Mouse (Mus musculus) liver, embryonic 14.5 days (tissue): ENCODE results near the gene Iqcn. TPM values are rescaled to one million over a fixed set of nuclear protein-coding genes. Genes with fewer than 3 reads are reported as not detected.

Experiments
- ATAC-seq: fragments of 200-750 bp; cut with Nextera tagmentation; 2 replicates; pipeline ENCODE4 v1.8.0; 2017; ENCODE audit warnings: moderate number of reproducible peaks, mild to moderate bottlenecking, moderate library complexity; ENCODE audit not compliant: insufficient read depth
- DNase-seq, 3 experiments: peaks; one replicate each; pipeline ENCODE4 v3.0.0-alpha.2; 2012 to 2013; ENCODE audit warnings: low read depth in 3 of 3, low spot score in 3 of 3
- H3K27ac ChIP-seq: fragments of 300-500 bp; sonication (generic); 2 replicates; pipeline ENCODE4 v1.5.1; 2014; ENCODE audit warnings: moderate library complexity, mild to moderate bottlenecking, control low read depth, inconsistent platforms
- H3K27me3 ChIP-seq: fragments of 300-500 bp; sonication (generic); 2 replicates; pipeline ENCODE4 v1.6.1; 2014; ENCODE audit warnings: mild to moderate bottlenecking, low read length, moderate library complexity; ENCODE audit not compliant: control insufficient read depth, insufficient read depth
- H3K36me3 ChIP-seq: fragments of 300-500 bp; sonication (generic); replicated peaks from 2 replicates; pipeline ENCODE4 v1.6.1; 2014; ENCODE audit warnings: low read depth; ENCODE audit not compliant: control insufficient read depth, insufficient read depth
- H3K4me1 ChIP-seq, 2 experiments: fragments of 200-500 bp in 1 of 2; fragments of 300-500 bp in 1 of 2; sonication (generic) in 1 of 2; replicated peaks; 2 replicates each; pipeline ENCODE4 v1.6.1; 2012 to 2014; ENCODE audit warnings: antibody characterized with exemption in 1 of 2, inconsistent platforms in 1 of 2, low read length in 1 of 2; ENCODE audit not compliant: control insufficient read depth in 2 of 2, insufficient read depth in 2 of 2
- H3K4me2 ChIP-seq: fragments of 300-500 bp; sonication (generic); 2 replicates; pipeline ENCODE4 v1.6.1; 2014; ENCODE audit warnings: low read depth, mild to moderate bottlenecking, control low read depth, moderate library complexity
- H3K4me3 ChIP-seq, 2 experiments: fragments of 200-500 bp in 1 of 2; fragments of 300-500 bp in 1 of 2; sonication (generic) in 1 of 2; 2 replicates each; pipeline ENCODE4 v1.5.1; 2012 to 2014; ENCODE audit warnings: low read depth in 2 of 2, low read length in 2 of 2, mild to moderate bottlenecking in 2 of 2, control low read depth in 1 of 2, inconsistent platforms in 1 of 2, moderate library complexity in 1 of 2; ENCODE audit not compliant: insufficient read depth in 1 of 2
- H3K9ac ChIP-seq: fragments of 300-500 bp; sonication (generic); replicated peaks from 2 replicates; pipeline ENCODE4 v1.6.1; 2014; ENCODE audit warnings: mild to moderate bottlenecking, control low read depth, moderate library complexity
- H3K9me3 ChIP-seq: fragments of 300-500 bp; sonication (generic); 2 replicates; pipeline ENCODE4 v1.6.1; 2016; ENCODE audit warnings: low read length, mixed read lengths; ENCODE audit not compliant: control insufficient read depth
- CTCF ChIP-seq: IDR thresholded peaks from 2 replicates; pipeline ENCODE4 v1.5.1; 2016; ENCODE audit warnings: antibody characterized with exemption, low read depth, control low read depth
- EP300 ChIP-seq: IDR thresholded peaks from 2 replicates; pipeline ENCODE4 v1.6.1; 2016; ENCODE audit warnings: antibody characterized with exemption, low read depth
- WGBS: fragments of 180-500 bp; shearing (Covaris S2); extraction: QIAGEN DNeasy Blood & Tissue Kit; methylation state at CpG from one replicate; pipeline ENCODE4 v1.1.7; 2014; ENCODE audit not compliant: insufficient replicate concordance; 5-methylcytosine and 5-hydroxymethylcytosine counted together
- polyA plus RNA-seq, 2 experiments: library from polyadenylated mRNA; depleted of rRNA in 1 of 2; stranded (reverse) in 1 of 2; unstranded in 1 of 2; fragments of >200 nt; fragmentation: Nextera tagmentation in 1 of 2; extraction: Ambion mirVana in 1 of 2; gene quantifications; 2 replicates each; pipeline versions ENCODE4 v1.2.1 to v1.2.3; 2012 to 2014

Gene Iqcn
- polyA plus RNA-seq, 2 experiments, result not detected

DNA sequence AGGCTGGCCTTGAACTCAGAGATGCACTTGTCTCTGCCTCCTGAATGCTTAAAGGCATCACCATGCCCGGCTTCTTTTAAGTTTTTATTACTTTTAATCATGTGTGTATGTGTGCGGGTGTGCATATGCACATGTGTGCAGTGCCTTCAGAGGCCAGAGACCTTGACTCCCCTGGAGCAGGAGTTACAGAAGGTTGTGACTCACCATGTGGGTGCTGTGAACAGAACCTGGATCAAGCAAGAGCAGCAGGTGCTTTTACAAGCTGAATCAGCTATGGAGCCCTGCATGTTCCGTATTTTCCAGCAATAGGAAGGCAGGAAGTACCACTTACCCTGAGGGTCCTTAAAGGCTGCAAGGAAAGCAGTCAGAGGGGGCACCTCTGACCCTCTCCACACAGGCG lies 12.0 kb upstream of the Iqcn start:
- H3K36me3 ChIP-seq, result no peaks in the 10 kb centered on the region
- WGBS, result 67% methylated on average over 4 of the region's 4 CpGs
- H3K27me3 ChIP-seq, result no peaks in the 10 kb centered on the region
- no peak overlapping the region for H3K4me3 ChIP-seq
- H3K27ac ChIP-seq, result no peak overlapping the region
- H3K9me3 ChIP-seq, result no peaks in the 10 kb centered on the region
- H3K4me2 ChIP-seq, result no peak overlapping the region
- DNase-seq (no peak), ATAC-seq (no peak)
- H3K4me1 ChIP-seq, result peaks cover 13 to 19% of the 10 kb centered on the region in 2 experiments
- H3K9ac ChIP-seq, result no peak overlapping the region
- TF ChIP-seq CTCF, result no peak
- TF ChIP-seq EP300, result no peak

DNA sequence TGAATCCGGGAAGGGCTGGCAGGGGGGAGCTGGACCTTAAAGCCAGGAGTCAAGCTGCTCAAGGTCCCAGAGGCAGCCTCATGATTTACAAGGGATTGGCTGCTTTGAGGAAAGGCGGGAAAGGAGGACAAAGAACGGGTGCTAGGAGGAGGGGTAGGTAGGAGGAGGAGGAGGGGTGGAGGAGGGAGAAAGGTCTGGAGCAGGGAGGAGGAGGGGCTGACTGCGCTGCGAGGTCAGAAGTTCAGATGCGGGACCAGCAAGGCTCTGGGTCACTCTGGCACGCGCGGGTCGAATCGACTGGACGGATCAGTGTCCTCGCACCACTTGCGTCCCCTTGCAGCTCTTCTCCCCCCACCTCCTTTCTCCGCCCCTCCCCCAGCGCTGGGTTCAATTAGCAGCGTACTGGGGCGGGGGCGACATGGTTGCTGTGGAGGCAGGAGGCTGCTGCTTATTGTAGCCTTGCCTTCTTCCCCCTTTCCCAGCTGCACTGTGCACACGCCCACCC lies 11.5 kb upstream of the Iqcn start:
- WGBS, result 17% methylated on average over 20 of the region's 20 CpGs
- peaks cover 15 to 23% of the 10 kb centered on the region in 2 experiments for H3K4me1 ChIP-seq
- DNase-seq (no peak), ATAC-seq (no peak)
- H3K4me3 ChIP-seq, result no peak overlapping the region
- H3K9me3 ChIP-seq, result no peaks in the 10 kb centered on the region
- no peaks in the 10 kb centered on the region for H3K36me3 ChIP-seq
- no peak overlapping the region for H3K27ac ChIP-seq
- H3K27me3 ChIP-seq, result no peaks in the 10 kb centered on the region
- H3K9ac ChIP-seq, result no peak overlapping the region; the same call in 1 of the 2 replicates
- peak overlapping the region; percentile 53 for H3K4me2 ChIP-seq
- TF ChIP-seq EP300 (no peak), CTCF (no peak)

DNA sequence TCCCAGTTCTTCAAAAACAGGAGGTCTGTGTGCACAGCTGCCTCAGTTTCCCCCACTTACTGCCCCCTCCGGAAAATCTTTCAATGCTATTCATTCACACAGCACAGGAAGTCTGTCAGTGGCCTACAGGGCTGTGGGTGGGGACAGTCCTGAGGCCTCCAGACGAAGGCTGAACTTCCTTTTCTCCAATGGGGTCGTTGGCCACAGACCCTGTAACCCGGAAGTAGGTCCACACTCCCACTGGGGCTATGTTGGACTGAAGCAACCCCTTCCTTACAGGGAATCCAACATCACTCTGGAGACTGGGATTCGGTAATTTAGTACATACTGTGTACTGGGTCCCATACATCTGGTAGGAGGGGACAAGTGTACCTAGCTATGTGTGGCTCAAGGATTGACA lies 9.6 kb upstream of the Iqcn start:
- H3K4me2 ChIP-seq, result no peak overlapping the region
- no peak overlapping the region for H3K9ac ChIP-seq
- H3K9me3 ChIP-seq, result no peaks in the 10 kb centered on the region
- peaks cover 28 to 37% of the 10 kb centered on the region in 2 experiments for H3K4me1 ChIP-seq
- WGBS, result 23% methylated on average over 5 of the region's 5 CpGs
- H3K27ac ChIP-seq, result no peak overlapping the region
- H3K36me3 ChIP-seq, result no peaks in the 10 kb centered on the region
- ATAC-seq (no peak), DNase-seq (no peak)
- TF ChIP-seq EP300 (no peak), CTCF (no peak)
- no peaks in the 10 kb centered on the region for H3K27me3 ChIP-seq
- H3K4me3 ChIP-seq, result no peak overlapping the region

DNA sequence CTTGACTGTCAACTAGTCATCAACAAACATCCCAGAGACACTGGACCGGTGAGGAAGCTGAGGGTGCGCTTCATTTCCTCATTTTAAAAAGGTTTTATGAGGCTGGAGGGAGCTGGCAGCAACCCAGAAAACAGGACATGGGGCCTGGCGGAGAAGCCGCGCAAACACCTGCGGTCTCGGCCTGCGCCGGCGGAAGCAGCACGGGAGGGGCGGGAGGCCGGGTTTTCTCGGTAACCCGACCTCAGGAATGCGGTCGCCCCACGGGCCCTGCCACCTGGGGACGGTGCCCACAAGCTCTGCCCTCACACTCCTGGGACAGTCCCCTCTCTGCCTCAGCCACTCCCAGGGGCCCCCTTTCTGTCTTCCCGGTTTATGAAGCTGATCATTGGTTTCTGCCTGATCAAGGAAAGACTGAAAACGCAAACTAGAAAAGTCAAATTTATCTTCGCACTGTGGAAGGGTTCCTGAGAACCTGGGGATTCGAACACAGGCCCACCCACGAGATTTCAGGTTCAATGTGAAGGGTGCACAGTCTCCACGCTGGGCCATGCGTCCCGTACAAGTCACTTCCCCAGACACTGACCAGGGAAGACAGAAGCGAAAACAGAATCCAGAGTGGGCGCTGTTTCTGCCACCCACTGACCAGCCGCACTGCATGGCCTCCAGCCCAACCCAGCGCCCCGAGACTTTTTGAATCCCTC lies 7.8 kb upstream of the Iqcn start:
- DNase-seq, result no peak
- 19% methylated on average over 32 of the region's 32 CpGs for WGBS
- Histone ChIP-seq H3K4me2 (peak overlapping the region; percentile 75), H3K4me1 (peaks cover 28 to 37% of the 10 kb centered on the region in 2 experiments), H3K9ac (peak overlapping the region; percentile 74), H3K36me3 (no peaks in the 10 kb centered on the region), H3K9me3 (no peaks in the 10 kb centered on the region), H3K27me3 (no peaks in the 10 kb centered on the region), H3K4me3 (no peak overlapping the region; a peak in 1 of 4 replicates), H3K27ac (peak overlapping the region; percentile 88)
- ATAC-seq, result no peak
- no peak for TF ChIP-seq EP300
- TF ChIP-seq CTCF, result no peak

DNA sequence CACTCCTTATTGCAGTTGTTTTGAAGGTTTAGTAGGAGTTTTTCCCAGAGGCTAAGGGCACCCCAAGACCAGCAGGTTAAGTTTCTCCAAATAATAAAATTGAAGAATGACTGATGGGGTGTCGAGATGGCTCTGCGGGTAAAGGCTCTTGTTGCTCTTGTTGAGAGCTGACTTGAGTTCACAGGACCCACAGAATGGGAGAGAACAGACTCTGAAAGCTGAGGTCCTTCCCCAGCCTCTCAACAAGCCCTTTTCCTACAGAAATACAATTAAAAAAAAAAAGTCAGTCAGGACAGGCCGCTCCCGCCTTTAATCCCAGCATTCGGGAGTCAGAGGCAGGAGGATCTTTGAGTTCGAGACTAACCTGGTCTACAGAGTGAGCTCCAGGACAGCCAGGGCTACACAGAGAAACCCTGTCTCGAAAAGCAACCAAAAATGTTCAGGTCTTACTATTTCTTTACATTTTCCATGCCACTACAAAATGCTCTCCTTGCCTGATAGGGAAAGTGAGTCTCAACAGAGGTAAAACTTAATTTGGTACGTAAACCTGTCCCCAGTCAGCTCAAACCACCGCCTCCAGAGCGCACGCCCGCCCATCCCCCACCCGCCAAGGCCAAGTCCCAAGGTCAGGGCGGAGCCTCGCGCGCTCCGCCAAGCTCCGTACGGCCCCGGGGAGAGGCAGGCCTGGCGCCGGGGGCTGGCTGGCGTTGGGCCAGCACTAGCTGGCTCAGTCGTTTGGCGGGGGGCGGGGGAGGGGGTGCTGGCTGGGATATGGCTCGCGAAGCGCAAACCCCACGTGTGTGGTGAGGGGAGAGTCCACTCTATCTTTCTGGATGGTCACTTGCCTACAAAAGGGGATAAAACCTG lies 7.0 kb upstream of the Iqcn start:
- Histone ChIP-seq H3K27ac (peak overlapping the region; percentile 88), H3K9ac (peak overlapping the region; percentile 74), H3K36me3 (no peaks in the 10 kb centered on the region), H3K4me1 (peaks cover 33 to 37% of the 10 kb centered on the region in 2 experiments), H3K27me3 (no peaks in the 10 kb centered on the region), H3K9me3 (no peaks in the 10 kb centered on the region), H3K4me3 (peak overlapping the region; percentile 26 to 49; a peak in 3 of 4 replicates), H3K4me2 (peak overlapping the region; percentile 75)
- DNase-seq (peak in 2 of 3 experiments; percentile 76 to 82), ATAC-seq (peak; percentile 30)
- no peak for TF ChIP-seq EP300
- TF ChIP-seq CTCF, result no peak
- whole genome bisulfite sequencing, result 4% methylated on average over 31 of the region's 31 CpGs
